Mouse (Mus musculus): ENCODE measurements around the gene Cpn1. TPM values are rescaled to one million over a fixed set of nuclear protein-coding genes. Genes with fewer than 3 reads are reported as not detected.

The Cpn1 gene
- polyA plus RNA-seq, 1 experiment = 0.15 TPM

DNA sequence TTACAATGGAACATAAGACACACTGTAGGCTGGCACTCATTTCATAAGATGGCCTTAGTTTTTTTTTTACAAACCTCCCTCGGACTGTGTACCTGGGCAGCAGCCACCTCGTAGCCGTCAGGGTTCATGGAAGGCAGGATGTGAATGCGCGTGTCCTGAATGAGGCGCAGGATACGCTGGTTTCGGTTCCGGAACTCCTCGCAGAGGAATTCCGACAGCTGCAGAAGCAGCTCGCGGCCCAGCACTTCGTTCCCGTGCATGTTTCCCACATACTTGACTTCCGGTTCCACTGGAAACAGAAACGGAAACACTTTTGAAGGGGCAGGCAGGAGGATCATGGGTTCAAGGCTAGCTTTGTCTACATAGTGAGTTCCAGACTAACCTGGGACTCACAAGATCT lies 5.6 kb downstream of the Cpn1 start:
- TF ChIP-seq POLR2A (IDR thresholded peaks at IDR 0.05; ENCODE audit: borderline replicate concordance, extremely low read depth, insufficient read depth, insufficient read length, poor library complexity, severe bottlenecking) = no peak
- no peak for TF ChIP-seq CTCF (IDR thresholded peaks at IDR 0.05; ENCODE audit: borderline replicate concordance, extremely low read depth, insufficient read depth, insufficient read length)
- DNase-seq (ENCODE audit: low read depth) = no peak

DNA sequence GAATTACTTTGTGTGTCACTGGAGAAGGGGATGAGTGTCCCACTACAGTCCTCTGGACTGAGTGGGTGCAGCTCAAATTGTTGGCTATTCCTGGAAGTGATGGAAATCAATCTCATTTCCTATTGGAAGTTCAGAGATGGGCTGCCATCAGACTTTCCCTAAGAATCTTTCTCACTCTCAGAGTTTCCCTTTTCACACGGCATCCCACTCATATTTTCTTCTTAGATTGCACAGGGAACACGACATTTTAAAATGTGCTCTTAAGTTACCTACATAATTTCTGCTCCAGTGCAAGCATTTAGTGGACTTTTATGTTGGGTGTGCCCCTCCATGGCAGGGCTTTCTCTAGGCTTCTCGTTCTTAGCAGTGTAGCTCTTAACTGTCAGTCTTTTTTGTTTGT lies 8.6 kb downstream of the Cpn1 start:
- no peak for DNase-seq (ENCODE audit: low read depth)
- TF ChIP-seq CTCF (IDR thresholded peaks at IDR 0.05; ENCODE audit: borderline replicate concordance, extremely low read depth, insufficient read depth, insufficient read length) (no peak), POLR2A (IDR thresholded peaks at IDR 0.05; ENCODE audit: borderline replicate concordance, extremely low read depth, insufficient read depth, insufficient read length, poor library complexity, severe bottlenecking) (no peak)

DNA sequence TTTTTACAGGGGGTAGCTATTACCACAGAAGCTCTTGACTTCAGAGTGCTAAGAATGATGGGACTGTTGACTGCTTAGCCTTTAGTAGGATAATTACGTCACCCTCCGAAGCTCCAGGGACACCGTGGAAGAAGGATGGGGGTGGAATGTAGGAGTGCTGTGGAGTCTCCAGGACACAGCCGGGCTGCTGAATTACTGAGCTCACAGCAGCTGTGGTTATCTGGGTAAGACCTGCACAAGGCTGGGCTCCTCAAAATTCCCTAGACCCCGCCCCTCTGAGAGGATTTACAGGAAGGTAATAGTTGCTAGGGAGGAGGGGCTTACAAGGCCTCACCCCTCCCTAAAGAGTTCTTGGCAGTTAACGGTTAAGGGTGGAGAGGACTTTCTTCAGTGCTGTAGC lies 9.7 kb downstream of the Cpn1 start:
- no peak for TF ChIP-seq POLR2A (IDR thresholded peaks at IDR 0.05; ENCODE audit: borderline replicate concordance, extremely low read depth, insufficient read depth, insufficient read length, poor library complexity, severe bottlenecking)
- no peak for TF ChIP-seq CTCF (IDR thresholded peaks at IDR 0.05; ENCODE audit: borderline replicate concordance, extremely low read depth, insufficient read depth, insufficient read length)
- DNase-seq (ENCODE audit: low read depth) = no peak

DNA sequence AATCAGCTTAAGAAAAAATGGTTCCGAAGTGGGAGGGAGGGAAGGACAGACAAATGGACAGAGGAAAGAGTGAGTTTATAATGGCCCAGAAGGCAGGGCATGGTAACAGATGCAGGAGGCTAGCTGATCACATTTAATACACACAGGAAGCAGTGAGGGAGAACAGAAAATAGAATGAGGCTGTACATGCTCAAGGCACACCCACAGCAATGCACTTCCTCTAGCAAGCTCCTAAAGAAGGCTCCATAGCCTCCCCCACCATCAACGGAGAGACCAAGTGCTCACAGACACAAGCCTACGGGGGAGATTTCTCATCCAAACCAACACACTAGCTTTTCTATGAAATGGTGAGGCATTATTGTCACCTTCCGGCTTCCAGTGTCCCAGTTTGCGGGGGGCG lies 12.1 kb downstream of the Cpn1 start:
- TF ChIP-seq POLR2A (IDR thresholded peaks at IDR 0.05; ENCODE audit: borderline replicate concordance, extremely low read depth, insufficient read depth, insufficient read length, poor library complexity, severe bottlenecking) (no peak), CTCF (IDR thresholded peaks at IDR 0.05; ENCODE audit: borderline replicate concordance, extremely low read depth, insufficient read depth, insufficient read length) (no peak)

DNA sequence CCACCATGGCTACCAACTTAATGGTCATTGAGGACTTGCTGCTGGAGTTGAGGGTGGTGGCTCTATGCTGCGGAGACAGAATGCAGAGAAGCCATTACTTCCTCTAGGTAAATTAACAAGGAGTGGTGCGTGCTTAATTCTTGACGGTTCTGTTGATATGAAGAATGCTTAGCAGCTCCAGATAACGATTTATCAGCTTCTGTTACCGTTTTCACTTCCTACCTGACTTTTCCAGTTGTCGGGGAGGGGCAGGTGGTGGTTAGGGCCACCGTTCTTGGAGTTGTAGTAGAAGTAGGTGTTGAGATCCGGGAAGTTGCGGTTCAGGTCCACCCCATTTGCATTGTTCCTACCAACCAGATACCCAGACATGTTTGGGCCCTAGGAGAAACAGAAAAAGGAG lies 12.6 kb downstream of the Cpn1 start:
- DNase-seq (ENCODE audit: low read depth) = no peak
- TF ChIP-seq POLR2A (IDR thresholded peaks at IDR 0.05; ENCODE audit: borderline replicate concordance, extremely low read depth, insufficient read depth, insufficient read length, poor library complexity, severe bottlenecking) = no peak
- TF ChIP-seq CTCF (IDR thresholded peaks at IDR 0.05; ENCODE audit: borderline replicate concordance, extremely low read depth, insufficient read depth, insufficient read length) = no peak

More for the DNA sequence above, 12.1 kb downstream of the Cpn1 start:
- no peak for DNase-seq (ENCODE audit: low read depth)

DNA sequence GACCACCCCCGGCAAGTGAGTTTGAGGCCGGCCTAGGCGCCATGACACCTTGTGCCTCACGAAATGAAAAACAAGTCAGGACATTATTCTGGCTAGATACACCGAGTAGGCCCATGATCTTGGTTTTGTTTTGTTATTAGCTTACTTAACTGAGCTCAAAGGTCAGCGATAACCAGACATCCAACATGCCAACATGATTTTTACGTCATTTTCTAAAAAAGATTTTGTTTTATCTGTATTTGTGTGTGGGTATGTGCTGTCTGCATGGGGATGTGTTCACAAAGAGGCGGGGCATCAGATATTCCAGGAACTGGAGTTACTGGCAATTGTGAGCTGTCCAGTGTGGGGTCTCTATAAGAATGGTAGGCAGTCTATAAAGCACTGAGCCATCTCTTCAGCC lies 14.2 kb downstream of the Cpn1 start:
- TF ChIP-seq POLR2A (IDR thresholded peaks at IDR 0.05; ENCODE audit: borderline replicate concordance, extremely low read depth, insufficient read depth, insufficient read length, poor library complexity, severe bottlenecking) (no peak), CTCF (IDR thresholded peaks at IDR 0.05; ENCODE audit: borderline replicate concordance, extremely low read depth, insufficient read depth, insufficient read length) (no peak)
- no peak for DNase-seq (ENCODE audit: low read depth)

DNA sequence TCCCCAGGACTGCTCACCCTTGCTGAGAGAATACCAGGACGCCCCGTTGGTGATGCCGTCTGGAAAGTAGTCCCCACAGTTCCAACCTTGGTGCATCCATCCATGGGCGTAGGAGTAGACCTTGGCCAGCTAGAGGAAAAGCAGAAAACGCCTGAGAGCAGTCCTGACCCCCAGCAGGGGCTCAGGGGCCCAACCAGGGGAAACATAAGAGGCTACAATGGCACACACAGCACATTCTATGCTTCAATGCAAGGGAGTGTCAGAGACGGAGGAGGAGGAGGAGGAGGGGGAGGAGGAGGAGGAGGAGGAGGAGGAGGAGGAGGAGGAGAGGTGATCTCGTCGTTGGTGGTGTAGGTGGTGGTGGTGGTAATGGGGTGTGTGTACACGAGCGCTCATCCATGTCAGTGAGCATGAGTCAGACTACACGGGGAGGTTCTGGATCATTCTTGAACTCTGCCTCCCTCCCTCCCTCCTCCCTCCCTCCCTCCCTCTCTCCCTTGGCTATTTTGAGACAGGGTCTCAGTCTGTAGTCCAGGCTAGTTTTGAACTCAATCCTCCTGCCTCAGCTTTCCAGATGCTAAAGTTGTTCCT lies 17.8 kb downstream of the Cpn1 start:
- DNase-seq (ENCODE audit: low read depth) = no peak
- no peak for TF ChIP-seq CTCF (IDR thresholded peaks at IDR 0.05; ENCODE audit: borderline replicate concordance, extremely low read depth, insufficient read depth, insufficient read length)
- TF ChIP-seq POLR2A (IDR thresholded peaks at IDR 0.05; ENCODE audit: borderline replicate concordance, extremely low read depth, insufficient read depth, insufficient read length, poor library complexity, severe bottlenecking) = no peak

DNA sequence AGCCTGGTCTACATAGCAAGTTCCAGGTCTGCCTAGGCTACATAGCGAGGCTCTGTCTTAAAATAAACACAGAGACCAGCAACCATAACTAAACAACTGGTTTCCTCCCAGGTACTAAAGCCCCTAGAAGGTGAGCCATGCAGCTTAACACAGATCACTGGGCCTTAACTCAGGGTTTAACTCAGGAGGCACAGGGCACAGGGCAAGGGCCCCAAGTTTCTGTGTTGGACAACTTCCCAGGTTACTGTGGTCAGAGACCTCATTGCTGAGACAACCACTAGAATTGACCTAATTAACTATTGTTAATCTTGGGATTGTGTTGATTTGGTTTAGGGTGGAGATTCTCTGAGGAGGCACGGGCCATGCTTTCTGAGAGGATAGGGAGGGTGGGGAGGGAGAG lies 19.9 kb downstream of the Cpn1 start:
- no peak for DNase-seq (ENCODE audit: low read depth)
- TF ChIP-seq CTCF (IDR thresholded peaks at IDR 0.05; ENCODE audit: borderline replicate concordance, extremely low read depth, insufficient read depth, insufficient read length) (no peak), POLR2A (IDR thresholded peaks at IDR 0.05; ENCODE audit: borderline replicate concordance, extremely low read depth, insufficient read depth, insufficient read length, poor library complexity, severe bottlenecking) (no peak)

DNA sequence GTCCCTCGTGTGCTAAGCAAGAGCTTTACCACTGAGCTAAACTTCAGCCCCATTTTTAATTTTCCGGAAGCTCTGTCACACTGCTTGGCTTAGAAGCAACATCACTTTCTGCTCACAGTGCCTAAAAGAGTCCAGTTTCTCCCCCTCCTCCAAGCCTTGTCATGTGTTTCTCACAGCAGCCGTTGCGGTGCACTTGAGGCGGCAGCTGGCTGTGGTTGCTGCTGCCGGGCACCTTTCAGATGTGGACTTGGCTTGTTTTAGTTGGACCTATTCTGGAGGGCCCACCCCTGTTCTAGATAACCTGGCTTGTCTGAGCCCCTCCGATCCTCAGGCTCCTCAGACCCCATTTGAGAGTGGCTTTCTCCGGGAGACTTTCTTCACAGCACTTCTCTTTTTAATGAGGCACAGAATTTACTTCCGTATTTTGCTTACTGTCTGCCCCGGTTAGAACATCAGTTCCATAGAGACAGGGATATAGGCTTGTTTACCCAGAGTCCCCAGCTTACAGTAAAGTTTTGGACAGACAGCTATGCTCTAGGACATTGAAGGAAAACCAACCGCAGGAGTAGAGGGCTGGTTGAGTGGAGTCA lies 20.8 kb downstream of the Cpn1 start:
- TF ChIP-seq POLR2A (IDR thresholded peaks at IDR 0.05; ENCODE audit: borderline replicate concordance, extremely low read depth, insufficient read depth, insufficient read length, poor library complexity, severe bottlenecking) (no peak), CTCF (IDR thresholded peaks at IDR 0.05; ENCODE audit: borderline replicate concordance, extremely low read depth, insufficient read depth, insufficient read length) (no peak)
- DNase-seq (ENCODE audit: low read depth) = no peak

DNA sequence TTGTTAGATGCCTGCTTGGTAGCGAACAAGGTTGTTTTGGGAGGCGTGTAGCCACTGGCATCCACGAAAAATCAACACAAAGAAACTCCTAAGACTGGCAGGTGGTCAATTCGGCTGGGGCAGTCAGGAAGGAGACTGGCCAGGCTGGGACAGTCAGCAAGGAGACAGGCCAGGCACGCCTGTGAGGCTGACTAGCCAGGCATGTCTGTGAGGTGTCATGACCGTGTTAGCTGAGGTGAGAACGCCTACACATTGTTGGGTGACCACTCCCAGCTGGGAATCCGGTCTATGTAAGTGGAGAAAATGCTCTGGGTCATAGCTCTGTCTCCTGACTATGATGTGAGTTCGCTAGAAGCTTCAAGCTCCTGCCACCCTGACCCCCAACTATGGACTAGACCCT lies 23.6 kb downstream of the Cpn1 start:
- DNase-seq (ENCODE audit: low read depth) = no peak
- TF ChIP-seq POLR2A (IDR thresholded peaks at IDR 0.05; ENCODE audit: borderline replicate concordance, extremely low read depth, insufficient read depth, insufficient read length, poor library complexity, severe bottlenecking) (no peak), CTCF (IDR thresholded peaks at IDR 0.05; ENCODE audit: borderline replicate concordance, extremely low read depth, insufficient read depth, insufficient read length) (no peak)

DNA sequence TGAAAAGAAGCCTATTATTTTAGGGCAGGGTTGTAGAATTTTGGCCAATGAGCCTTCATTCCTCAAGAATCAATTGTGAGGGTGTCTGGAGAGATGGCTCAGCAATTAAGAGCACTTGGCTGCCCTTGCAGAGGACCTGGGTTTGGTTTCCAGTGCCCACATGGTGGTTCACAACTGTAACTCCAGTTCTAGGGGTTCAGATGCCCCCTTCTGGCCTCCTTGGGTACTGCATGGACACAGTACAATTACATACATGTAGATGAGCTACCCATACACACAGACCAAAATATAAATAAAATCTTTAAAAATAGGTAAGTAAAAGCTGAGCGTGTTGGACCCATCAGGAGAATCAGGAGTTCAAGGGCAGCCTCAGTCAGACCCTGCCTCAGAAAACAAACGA lies 25.2 kb downstream of the Cpn1 start:
- no peak for DNase-seq (ENCODE audit: low read depth)
- TF ChIP-seq CTCF (IDR thresholded peaks at IDR 0.05; ENCODE audit: borderline replicate concordance, extremely low read depth, insufficient read depth, insufficient read length) = peak; percentile 42; the same call in 1 of the 2 replicates
- TF ChIP-seq POLR2A (IDR thresholded peaks at IDR 0.05; ENCODE audit: borderline replicate concordance, extremely low read depth, insufficient read depth, insufficient read length, poor library complexity, severe bottlenecking) = no peak

DNA sequence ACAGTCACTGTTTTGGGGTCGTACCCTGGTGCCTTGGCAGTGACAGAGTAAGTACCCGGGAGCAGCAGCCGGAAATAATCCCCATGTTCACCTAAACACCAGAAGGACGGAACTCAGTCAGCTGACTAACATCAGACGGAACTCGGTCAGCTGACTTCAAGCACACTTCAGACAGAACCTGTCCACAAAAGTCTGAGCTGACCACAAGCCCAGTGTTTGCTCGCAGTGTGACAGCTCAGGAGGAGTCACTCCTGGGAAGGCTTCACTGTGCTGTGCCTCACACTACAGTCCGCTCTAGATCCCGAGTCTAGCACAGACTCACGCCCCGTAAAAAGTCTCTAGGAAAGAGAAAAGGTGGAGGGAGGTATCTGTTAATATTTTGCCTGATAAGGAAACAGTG lies 26.3 kb downstream of the Cpn1 start:
- DNase-seq (ENCODE audit: low read depth) = no peak
- TF ChIP-seq CTCF (IDR thresholded peaks at IDR 0.05; ENCODE audit: borderline replicate concordance, extremely low read depth, insufficient read depth, insufficient read length) (no peak), POLR2A (IDR thresholded peaks at IDR 0.05; ENCODE audit: borderline replicate concordance, extremely low read depth, insufficient read depth, insufficient read length, poor library complexity, severe bottlenecking) (no peak)
